Mouse (Mus musculus) adrenal gland, postnatal 14 days (tissue): ENCODE data around the gene Eipr1. TPM values are rescaled to one million over a fixed set of nuclear protein-coding genes. Genes with fewer than 3 reads are reported as not detected.

Source experiments
- DNase-seq: peaks from one replicate; pipeline ENCODE4 v3.0.0; 2021; ENCODE audit warnings: mixed read lengths
- total RNA-seq: library from RNA; stranded (reverse); gene quantifications from 2 replicates; pipeline ENCODE4 v1.2.3, GENCODE M21; 2021

Eipr1 gene
- total RNA-seq, 1 experiment from 2014 or later, result 18.5 TPM

DNA sequence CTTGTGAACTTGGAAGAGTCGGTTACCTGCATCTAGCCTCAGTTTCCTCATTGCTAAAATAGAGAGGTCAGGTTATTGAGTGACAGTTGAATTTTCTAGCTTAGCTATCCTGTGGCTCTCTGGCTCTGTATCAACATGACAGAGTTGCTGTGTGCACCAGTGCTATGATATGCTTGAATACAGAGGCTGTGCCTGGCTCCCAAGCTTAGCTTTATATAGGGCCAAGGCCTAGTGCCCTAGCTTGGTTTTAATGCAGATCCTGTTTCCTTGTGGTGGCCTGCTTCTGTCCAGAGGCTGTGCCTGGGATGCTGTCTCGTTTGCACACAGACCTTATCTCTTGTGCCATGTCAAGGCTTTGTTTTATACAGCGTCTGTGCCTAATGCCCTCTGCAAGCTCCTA lies 66.3 kb downstream of the Eipr1 start:
- DNase-seq, result no peak

DNA sequence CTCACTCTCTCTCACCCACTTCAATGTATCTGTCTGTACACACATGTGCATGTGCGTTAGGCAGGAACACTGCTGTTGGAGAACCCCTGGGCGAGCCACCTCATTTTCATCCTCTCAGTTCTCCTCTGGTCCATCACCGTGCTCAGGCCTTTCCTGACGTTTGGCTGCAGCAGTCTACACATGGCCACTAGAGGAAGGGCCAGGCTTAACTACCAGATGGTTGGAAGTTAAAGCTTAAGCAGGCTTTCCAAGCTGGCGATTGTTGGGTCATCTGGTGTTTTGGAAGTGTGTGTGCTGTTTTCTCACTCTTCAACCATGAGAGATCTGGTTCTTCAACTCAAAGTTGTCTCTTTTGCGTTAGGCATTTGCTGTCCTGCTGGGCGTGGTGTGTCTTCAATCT lies 71.9 kb downstream of the Eipr1 start:
- DNase-seq, result no peak

DNA sequence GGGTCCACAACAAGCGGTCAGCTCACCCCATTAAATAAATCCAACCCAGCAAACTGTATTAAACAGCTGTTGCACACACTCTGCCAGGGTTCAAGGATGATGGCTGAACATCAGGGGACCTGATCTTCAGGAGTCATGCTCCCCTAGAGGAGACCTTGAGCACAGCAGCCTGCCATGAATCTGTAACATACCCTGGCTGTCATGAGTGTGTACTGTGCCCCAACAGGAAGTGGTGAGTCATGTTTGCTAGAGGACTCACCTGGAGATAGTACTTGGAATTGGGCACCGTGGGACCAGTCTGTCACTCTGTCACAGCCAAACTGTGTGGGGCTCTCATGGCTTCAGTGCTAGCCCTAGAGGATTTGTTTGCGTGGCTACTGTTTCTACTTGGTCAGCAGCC lies 77.9 kb downstream of the Eipr1 start:
- DNase-seq, result no peak

DNA sequence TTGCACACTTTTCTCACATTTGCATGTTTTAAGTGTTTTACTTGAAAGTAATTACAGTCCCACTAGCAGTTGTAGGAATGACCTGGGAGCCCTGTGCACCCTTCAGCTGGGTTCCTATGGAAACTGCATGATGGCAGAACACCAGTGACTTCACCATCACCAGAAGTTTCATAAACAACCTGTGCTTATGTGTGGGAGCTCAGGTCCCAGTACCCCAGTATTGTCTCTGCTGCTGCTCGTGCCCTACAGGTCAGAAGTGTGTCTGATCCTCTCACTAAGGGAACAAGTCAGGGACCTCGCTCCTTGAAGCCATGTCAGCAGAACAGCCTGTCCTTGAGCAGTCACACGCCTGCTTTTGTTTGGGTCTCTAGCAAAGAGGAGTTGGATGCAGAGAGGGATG lies 78.9 kb downstream of the Eipr1 start:
- no peak for DNase-seq

DNA sequence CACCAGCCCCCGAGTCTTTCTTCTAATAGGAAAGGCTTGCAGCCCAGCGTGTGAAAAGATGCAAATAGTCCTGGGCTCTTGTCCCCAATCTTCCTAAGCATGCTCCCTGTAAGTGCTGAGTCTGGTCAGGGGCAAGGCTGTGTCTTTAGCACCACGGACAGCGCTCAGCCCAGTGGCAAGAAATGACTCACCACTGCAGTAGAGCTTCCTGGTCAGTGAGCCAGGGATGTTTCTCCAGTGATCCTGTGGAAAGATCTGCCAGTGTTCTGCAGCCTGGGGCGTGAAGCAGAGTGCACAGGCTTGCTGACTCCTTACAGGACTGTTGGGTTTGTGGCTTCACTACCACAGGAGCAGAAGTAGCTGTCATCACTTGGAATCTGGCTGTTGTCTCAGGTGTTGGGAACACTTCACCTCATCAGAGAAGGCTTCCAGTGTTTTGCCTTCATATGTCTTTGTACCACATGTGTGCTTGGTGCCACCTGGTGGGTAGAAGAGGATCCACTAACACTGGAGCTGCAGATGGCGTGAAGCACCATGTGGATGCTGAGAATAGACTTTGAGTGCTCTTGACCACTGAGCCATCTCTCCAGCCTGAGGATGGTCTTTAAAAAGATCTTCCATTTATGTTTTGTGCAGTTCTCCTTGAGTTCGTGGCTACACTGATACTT lies 79.6 kb downstream of the Eipr1 start:
- peak; percentile 84 for DNase-seq

DNA sequence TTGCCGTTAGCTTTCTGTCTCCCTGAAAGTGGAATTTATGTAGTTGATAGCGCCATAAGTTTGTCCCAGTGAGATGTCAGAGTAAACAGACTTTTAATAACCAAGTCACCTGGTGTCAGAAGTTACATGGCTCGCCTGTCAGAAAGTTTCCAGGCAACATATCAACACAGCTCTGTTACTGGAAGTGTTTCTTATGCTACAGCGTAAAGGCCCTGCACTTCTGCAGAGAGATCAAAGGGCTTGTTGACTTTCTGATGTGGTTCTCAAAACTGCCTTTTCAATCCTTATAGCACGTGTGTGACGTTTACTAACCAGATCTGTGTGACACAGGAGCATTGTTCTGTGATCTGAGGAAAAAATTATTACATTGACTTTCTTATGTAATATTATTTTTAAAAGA lies 82.7 kb downstream of the Eipr1 start:
- no peak for DNase-seq

DNA sequence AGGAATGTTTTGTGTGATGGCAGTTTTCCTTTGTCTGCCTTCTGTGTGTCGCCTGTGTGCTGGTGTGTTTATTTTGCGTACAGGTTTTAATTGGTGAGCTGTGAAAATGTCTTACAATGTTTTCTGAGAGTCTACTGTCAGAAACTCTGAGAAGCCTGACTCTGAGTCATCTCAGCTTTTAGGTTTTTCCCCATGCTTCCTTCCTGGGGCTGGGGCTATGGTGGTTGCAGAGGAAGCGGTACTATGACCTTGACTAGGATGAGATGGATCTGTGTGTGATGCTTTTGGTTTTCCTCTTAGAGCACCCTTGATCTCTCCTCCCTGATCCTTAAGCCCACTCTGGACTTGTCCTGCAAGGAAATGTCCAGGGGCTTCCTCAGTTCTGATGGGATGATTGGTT lies 84.1 kb downstream of the Eipr1 start:
- DNase-seq, result no peak

DNA sequence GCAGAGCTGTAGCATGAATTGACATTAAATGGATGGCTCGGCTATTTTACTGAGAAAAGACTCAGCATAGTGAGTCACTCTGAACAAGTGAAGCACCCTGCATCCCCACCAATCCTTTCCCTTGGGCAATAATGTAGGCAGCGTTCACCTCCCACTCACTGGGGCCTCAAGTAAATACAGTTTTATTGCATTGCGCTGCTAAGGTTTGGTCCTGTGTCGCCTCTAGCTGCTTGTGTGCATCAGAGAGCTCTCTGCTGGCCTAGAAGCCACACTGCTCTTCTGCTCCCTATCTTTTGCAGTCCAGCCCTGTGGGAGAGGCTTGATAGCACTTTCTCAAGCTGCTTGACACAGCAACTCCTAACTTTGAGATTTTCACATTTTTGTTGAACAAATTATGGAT lies 86.7 kb downstream of the Eipr1 start:
- no peak for DNase-seq

DNA sequence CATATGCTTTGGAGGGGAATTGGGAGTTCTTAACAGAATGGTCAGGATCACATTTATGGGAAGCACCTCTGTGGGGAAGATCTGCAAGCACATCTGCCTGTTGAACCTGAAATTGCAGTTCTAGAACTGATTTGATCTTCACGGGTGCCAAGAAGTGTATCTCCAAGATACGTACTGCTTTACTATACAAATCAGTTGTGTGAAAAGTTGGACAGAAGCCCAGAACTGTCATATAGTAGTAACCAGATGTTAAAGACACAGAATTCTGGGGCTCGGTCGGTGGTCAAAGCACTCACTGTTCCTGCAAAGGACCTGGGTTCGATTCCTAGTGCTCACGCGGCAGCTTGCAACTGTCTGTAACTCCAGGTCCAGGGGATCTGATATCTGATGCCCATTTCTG lies 87.4 kb downstream of the Eipr1 start:
- DNase-seq, result no peak

DNA sequence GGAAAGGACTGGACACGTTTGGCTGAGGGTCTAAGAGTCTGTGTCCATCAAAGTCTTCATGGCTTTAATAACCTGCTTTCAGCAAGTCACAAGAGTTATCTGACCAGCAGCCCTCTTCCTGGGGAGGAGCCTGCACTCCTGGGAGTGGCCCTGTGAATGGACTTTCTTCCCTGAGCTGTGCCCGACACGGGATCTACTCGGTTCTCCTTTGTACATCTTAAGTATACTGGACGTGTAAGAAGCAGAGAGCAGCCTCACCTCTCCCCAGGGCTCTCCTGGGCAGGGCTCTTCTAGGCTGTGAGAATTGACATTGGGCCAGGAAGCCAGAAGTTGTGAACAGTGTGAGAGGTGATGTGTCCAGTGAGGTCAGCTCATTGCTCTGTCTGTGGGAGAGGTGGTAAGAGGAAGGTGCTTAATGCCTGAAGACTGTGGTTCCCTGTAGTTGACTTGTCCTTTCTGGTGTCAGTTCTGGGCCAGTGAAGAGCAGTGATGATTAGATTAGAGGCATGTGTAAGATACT lies 89.6 kb downstream of the Eipr1 start:
- no peak for DNase-seq

DNA sequence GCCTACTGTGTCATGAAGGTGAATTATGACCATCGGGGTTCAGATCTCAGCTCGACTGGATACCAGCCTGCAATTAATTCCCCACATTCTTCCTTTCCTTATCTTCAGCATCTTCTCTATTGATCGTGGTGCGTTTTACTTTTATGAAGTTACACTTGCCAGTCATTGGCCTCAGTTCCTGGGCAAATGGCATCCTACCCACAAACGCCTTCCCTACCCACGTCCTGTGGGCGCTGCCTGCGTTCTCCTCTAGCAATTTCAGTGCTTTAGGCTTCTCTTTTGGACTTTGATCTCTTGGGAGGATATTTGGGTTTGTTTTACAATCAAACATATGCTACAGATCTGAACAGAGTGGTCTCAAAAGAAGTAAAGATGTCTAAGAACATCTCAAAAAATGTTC lies 94.2 kb downstream of the Eipr1 start:
- no peak for DNase-seq

DNA sequence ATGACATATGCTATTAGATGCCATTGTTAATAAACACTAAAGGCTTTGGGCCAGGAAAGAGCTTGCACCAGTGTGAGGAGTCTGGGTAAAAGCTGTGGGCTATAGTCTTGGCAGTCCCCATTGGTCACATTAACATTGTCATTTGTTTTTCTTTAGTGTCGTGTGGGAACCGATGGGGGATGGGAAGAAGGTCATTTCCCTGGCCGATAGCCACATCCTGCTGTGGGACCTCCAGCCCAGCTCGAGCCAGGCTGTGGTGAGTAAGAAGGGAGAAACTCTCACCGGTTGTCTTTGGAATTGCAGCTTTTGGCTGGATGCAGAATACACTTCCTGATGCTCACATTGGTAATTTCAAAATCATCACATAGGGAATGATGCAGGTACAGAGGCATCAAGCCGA lies 95.8 kb downstream of the Eipr1 start:
- peak; percentile 67 for DNase-seq

DNA sequence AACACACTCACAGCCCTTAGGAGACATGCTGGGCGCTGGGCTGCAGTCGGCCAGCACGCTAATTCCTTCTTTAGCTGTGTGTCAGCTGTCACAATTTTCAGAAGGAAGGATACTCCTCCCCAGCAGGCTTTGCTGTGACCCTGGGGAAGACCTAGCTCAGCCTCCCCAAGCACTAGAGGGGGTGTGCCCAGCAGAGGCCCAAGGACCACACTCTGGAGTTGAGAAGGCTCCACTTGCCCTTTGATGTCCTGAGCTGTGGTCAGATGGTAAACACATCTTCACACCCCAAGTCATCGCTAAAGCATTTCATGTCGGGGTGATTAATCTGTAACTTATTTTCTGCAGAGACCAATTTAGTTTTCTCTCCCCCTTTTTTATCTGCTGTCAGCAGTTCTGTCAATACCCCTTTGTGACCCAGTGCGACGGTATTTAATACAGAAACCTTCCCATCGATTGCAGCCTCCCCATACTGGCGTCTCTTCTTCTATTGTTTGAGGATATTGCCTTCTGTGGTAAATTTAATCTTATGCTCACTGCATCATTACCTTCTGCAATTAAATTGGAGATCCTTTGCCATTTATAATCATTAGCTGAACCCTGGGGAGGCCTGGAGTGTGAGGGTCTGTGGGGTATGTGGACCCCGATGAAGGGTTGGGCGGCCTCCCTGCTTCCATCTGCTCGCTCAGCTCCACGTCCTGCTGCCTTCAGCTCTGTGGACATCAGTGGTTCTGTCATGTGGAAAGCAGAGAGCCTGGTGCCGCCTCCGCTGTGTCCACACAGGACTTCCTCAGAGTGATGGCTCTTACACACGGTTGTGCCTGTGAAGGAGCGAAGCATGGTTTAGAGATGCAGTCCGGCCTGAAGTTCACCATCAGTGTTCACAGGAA lies 97.4 kb downstream of the Eipr1 start:
- DNase-seq, result no peak

DNA sequence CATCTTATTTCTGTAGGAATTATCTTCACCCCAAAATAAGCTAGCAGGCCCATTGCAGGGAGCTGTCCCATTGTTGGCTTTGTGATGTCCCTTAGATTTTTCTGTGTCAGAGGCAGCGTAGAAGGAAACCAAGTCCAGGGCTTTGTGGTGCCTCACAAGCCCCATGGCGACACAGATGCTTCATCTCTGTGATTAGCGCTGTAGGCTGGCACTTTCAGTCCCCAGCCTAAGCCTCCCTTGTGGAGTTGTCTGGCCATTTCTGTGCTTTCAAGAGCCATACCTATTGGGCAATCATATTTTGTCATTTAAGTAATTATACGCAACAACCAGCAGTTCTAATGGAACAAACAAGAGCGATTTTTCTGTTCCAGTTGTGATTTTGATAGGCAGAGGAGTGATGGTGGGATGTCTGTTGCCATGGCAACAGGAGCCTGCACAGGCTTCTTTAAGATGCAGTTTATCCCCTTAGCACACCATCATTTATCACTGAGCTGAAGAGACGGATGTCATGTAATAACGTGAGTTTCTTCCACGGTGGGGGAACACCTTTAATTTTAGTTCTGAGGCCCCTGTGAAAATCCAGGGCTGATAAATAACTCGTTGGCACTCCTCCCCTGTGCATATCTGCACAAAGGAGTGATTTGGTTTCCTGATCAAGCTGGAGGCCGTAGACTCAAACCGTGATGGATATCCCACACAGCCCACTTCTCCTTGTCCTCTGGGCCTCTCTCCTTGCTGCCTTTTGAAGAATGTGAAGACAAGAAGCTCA lies 108.1 kb downstream of the Eipr1 start:
- DNase-seq, result no peak

DNA sequence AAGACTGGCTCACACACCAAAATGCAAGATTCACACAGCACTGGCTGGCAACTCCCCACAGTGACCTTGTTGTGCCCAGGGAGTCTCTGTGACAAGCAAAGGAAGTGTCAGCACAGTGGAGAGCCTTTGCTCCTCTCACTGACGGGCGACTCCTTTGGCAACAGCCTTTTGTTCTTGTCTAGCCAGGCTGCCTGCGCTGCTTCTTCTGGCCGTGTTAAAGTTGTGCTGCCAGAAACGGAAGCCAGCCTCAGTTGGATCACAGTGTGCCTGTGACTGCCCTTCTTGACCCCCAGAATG lies 108.6 kb downstream of the Eipr1 start:
- DNase-seq, result peak; percentile 37

DNA sequence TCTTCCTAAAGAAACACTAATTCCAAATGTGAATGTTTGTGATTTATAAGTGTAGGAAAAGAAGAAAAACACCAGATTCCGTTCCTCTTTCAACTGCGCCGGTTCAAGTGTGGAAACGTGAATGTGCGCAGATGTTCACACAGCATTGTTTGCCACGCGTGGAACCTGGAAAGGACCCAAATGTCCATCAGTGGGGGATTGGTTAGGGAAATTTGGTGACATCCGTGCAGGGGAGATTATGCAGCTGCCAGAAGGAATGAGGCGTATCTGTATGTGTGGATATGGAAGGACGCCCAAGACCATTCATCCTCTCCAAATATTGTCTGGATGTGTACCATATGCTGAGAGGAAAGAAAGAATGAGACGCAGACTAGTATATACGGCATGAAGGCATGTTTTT lies 111.7 kb downstream of the Eipr1 start:
- DNase-seq, result no peak

DNA sequence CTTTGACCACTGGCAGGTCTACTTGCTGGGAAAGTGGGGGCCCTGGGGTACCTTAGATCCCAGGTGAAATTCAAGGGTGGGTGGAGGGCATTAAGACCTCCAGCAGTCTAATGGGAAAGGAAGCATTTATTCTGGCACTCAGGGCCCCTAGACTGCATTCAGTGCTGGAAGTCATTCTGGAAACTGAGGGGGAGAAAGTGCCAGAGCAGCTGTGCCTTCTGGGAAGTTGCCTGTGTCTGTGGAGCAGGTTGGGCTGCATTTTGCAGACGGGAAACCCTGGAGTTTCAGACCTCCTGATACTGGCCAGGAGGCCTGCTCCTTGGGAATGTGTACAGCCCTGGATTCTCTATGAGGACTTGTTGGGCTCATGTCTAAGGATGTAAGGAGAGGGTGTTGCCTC lies 114.5 kb downstream of the Eipr1 start:
- no peak for DNase-seq

DNA sequence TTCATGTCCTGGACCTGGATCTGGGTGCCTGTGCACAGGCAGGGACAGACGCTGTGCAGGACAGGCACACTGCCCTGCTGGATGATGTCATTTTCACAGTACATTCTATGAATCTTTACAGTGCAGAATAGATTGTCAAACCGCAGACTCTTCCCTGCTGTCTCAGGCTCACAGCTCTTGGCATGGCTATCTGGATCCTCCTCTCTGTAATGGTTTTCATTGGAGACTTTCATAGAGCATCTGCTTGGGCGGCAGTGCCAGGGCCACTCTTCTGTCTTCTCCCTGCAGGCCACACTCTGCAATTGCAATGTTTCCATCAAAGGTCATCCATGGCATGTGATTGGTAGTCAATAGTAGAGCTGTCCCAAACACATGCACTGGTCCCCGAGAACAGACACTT lies 117.2 kb downstream of the Eipr1 start:
- no peak for DNase-seq

DNA sequence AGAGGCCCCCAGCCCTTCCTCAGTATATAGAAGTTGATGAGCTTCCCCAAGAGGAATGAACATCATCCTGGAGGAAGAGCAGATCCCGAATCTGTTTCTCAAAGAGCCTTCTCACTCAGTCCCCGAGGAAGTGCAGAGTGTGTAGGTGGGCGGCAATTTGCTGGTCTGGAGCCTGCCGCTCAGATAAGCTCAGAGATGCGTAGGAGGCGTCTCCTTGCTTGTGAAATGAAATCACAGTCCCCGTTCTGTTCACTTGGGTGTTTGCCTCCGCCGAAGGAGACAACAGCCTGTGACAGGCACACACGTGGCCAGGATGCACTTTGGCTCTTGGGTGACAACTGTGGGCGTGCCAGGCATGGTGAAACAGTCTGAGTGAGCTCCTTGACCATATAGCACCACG lies 120.7 kb downstream of the Eipr1 start:
- no peak for DNase-seq

DNA sequence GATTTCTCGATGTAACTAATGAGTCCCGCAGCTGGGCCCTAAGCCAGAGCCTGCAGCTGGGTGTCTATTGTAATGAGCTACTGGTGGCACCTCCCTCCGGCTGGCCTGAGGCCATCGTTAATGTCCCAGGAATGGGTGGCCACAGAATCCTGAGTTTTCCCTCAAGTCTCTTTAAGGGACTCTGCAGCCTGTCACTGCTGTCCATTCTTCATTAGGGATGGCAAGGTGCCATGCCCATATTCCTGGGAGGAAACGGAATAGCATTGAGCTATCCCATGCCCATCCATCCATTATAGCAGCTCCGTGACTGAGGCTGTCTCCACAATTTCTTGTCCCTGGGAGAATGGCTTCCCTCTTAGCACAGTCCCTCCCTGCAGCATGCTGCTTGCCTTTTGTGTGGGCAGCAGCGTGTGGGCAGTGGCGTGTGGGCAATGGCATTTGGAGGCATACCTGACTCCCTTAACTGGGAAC lies 123.2 kb downstream of the Eipr1 start:
- DNase-seq, result no peak

DNA sequence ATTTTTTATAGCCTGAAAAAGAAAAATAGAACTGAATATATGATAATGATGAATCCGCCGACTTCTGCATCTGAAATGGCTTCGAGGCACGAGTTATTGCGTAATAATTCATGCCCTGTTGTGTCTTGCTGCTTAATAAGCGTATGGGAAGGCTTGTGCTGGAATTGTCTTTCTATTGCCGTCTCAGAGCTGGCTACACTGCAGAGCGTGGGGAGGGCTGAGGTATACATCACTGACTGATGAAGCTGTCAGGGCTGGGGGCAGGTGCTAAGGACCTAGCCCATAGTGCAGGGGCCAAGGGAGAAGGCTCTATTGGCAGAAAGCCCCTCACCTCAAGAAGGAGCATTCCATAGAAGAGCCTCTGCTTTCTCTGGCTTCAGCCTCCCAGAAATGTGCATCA lies 123.9 kb downstream of the Eipr1 start:
- DNase-seq, result no peak

DNA sequence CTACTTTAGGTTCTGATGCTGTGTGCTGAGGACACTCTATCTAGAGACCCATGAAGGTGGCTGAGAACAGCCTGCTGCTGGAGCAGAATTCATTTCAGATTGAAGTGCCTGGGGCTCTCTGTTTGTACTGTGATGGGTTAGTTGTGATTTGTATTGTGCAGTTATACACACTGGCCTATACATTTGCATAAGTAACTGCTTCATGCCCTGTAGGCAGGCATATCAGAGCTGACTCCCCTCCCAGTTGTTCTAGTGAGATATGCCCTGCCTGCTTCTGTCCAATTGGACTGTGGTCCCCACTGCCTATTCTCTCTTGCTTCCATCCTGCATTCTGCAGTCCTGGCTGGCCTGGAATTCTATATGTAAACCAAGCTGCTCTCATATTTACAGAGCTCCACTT lies 128.9 kb downstream of the Eipr1 start:
- no peak for DNase-seq

DNA sequence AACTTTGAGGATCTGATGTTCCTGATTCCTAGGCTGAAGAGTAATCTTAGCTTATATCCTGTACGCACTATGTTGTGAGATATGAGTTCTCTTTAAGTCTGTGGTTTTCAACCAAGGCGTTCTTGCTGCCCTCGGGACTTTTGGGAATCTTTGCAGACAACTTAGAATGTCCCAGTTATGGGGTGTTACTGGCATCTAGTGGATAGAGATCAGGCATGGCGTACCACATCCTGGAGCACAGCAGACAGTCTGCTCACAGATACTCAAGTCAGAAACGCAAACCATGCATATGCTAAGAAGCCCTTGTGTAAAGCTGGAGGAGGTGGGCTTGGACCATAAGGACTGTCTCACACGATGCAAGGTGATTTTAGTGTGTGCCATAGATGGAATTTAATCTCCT lies 136.1 kb downstream of the Eipr1 start:
- no peak for DNase-seq
